Mouse (Mus musculus) spleen, adult 2 months (tissue): Measurements from ENCODE around the gene Iqschfp. TPM values are rescaled to one million over a fixed set of nuclear protein-coding genes. Genes with fewer than 3 reads are reported as not detected.

Experiments
- DNase-seq, 2 experiments: peaks; one replicate each; pipeline versions ENCODE4 v3.0.0 to v3.0.0-alpha.2; 2012 to 2021; ENCODE audit warnings: low spot score in 2 of 2, low read depth in 1 of 2
- H3K27ac ChIP-seq: fragments of 200-500 bp; 2 replicates; pipeline ENCODE4 v1.5.1; 2012; ENCODE audit warnings: low read length, inconsistent platforms; ENCODE audit not compliant: insufficient read depth
- H3K27me3 ChIP-seq: fragments of 200-500 bp; 2 replicates; pipeline ENCODE4 v1.6.1; 2012; ENCODE audit warnings: mild to moderate bottlenecking, moderate library complexity, low read length, inconsistent platforms; ENCODE audit not compliant: control insufficient read depth, insufficient read depth
- H3K36me3 ChIP-seq: fragments of 200-500 bp; 2 replicates; pipeline ENCODE4 v1.6.1; 2012; ENCODE audit warnings: mild to moderate bottlenecking, low read length, inconsistent platforms; ENCODE audit not compliant: control insufficient read depth, insufficient read depth
- H3K4me1 ChIP-seq: fragments of 200-500 bp; 2 replicates; pipeline ENCODE4 v1.6.1; 2011; ENCODE audit warnings: inconsistent platforms; ENCODE audit not compliant: control insufficient read depth, insufficient read depth, insufficient read length
- H3K4me3 ChIP-seq: fragments of 200-500 bp; 2 replicates; pipeline ENCODE4 v1.5.1; 2011; ENCODE audit warnings: mild to moderate bottlenecking, inconsistent platforms; ENCODE audit not compliant: insufficient read depth, insufficient read length; ENCODE audit errors: extremely low read depth
- CTCF ChIP-seq: fragments of 200-500 bp; IDR thresholded peaks from 2 replicates; pipeline ENCODE4 v1.5.1; 2011; ENCODE audit warnings: mild to moderate bottlenecking, inconsistent platforms; ENCODE audit not compliant: insufficient read depth, insufficient read length, insufficient replicate concordance; ENCODE audit errors: extremely low read depth
- POLR2A ChIP-seq: fragments of 200-500 bp; IDR thresholded peaks from 2 replicates; pipeline ENCODE4 v1.6.1; 2011; ENCODE audit warnings: low read depth, low read length, inconsistent platforms
- WGBS: fragments of 180-500 bp; shearing (Covaris S2); methylation state at CpG from one replicate; pipeline ENCODE4 v1.1.7; 2018; 5-methylcytosine and 5-hydroxymethylcytosine counted together
- polyA plus RNA-seq: library from polyadenylated mRNA; depleted of rRNA; stranded (reverse); fragments of >200 nt; gene quantifications from 2 replicates; pipeline ENCODE4 v1.2.3, GENCODE M21; 2012

Iqschfp gene
- polyA plus RNA-seq, 1 experiment = not detected

DNA sequence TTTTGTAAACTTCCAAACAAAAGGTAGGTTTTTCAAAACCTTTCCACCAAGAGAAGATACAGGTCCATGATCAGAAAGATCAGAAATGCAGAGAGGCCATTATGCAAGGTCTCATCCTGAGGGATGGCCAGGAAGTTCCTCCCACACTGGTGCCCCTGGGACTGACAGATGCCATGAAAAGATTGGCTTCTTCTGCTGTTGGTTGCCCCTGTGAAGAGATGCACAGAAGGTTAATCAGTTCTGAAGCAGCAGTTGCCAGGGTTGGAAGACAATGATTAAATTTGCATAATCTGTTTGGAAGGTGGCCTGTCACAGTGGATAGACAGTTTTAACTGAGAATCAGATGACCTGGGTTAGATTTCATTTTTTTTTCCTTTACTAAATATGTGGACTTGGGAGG lies 491.6 kb downstream of the Iqschfp start:
- no peak for DNase-seq
- no peaks in the 10 kb centered on the region for H3K36me3 ChIP-seq
- H3K27ac ChIP-seq = no peak overlapping the region
- H3K4me3 ChIP-seq = no peak overlapping the region
- TF ChIP-seq POLR2A (no peak), CTCF (no peak)
- no peaks in the 10 kb centered on the region for H3K27me3 ChIP-seq
- H3K4me1 ChIP-seq = no peaks in the 10 kb centered on the region

DNA sequence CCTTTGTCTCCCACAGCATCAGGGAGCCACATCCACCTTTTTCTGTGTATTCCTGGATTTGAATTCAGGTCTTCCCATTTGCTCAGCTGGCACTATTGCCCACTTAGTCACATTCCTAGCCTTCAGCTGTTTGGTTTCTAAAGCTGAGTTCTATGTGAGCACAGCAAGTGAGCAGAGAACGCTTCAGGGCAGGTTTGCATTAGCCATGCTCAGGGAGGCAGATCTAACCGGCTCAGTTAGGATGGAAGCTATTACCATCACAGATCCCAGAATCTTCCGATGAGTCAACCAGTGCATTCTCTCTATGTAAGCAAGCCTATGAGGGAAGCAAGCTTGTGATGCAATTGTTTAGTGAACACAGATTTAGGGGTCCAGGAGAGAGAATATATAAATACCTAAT lies 493.5 kb downstream of the Iqschfp start:
- Histone ChIP-seq H3K27me3 (no peaks in the 10 kb centered on the region), H3K27ac (no peak overlapping the region), H3K4me3 (no peak overlapping the region), H3K36me3 (no peaks in the 10 kb centered on the region), H3K4me1 (no peaks in the 10 kb centered on the region)
- no peak for DNase-seq
- 89% methylated on average over 3 of the region's 3 CpGs for WGBS
- TF ChIP-seq CTCF (no peak), POLR2A (no peak)

DNA sequence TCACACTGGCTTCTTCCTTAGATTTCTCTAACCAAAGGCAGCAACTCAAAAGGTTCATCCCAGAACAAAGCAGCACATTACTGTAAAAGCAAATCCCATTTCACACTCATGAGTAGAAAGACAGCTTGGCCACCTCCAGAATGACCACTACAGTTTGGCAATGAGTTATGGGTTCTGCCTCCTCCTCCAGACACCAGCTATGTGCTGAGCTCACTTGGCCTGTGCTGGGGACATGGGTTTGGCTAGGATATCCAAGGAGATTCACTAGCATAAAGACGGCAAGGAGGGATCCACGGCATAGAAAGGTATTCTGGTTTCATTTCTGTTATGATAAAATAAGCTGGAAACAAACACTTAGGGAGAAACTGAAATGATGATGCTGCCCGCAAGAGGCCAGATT lies 496.0 kb downstream of the Iqschfp start:
- DNase-seq = no peak
- no peak for TF ChIP-seq CTCF
- TF ChIP-seq POLR2A = no peak
- 89% methylated on average over 3 of the region's 3 CpGs for WGBS
- H3K36me3 ChIP-seq = no peaks in the 10 kb centered on the region
- H3K4me1 ChIP-seq = no peaks in the 10 kb centered on the region
- H3K27ac ChIP-seq = no peak overlapping the region
- H3K27me3 ChIP-seq = no peaks in the 10 kb centered on the region
- no peak overlapping the region for H3K4me3 ChIP-seq

DNA sequence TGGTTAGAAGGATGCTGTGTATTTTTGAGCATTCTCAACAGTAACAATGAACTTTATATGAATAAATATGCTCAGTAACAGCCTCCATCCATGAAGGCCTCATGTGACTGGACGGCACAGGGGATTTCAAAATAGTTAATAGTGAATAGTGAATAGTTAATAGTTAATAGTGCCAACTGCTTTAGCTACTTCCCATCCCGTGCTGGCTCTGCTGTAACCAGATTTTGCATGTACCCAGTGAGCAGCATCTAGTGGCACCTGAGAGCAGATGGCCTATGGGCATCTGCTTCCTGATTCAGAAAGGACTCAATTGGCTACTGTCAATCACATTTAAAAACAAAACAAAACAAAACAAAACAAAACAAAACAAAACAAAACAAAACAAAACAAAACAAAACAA lies 501.5 kb downstream of the Iqschfp start:
- H3K27me3 ChIP-seq = no peaks in the 10 kb centered on the region
- H3K4me1 ChIP-seq = no peaks in the 10 kb centered on the region
- WGBS = 70% methylated on average over 2 of the region's 2 CpGs
- no peak overlapping the region for H3K27ac ChIP-seq
- DNase-seq = no peak
- no peaks in the 10 kb centered on the region for H3K36me3 ChIP-seq
- no peak overlapping the region for H3K4me3 ChIP-seq
- no peak for TF ChIP-seq POLR2A
- TF ChIP-seq CTCF = no peak

DNA sequence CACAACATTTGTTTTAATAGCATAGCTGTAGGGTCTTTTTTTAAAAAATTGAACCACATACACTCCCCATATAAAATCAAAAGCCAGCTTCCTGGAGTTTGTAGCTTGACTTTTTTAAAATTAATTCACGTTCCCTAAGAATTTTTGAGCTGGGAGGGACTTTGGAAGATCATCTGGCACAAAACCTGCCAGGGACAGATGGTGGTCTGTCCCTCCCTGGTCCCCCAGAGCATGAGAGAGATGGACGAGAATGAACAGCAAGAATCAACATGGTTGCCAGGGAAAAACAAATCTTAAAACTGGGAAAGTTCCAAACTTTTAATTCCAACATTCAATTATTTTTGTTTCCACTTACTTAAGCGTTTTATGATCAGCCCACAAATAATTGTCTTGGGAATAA lies 506.7 kb downstream of the Iqschfp start:
- H3K27ac ChIP-seq = no peak overlapping the region
- H3K4me1 ChIP-seq = no peaks in the 10 kb centered on the region
- H3K27me3 ChIP-seq = no peaks in the 10 kb centered on the region
- WGBS = 80% methylated on average over 3 of the region's 3 CpGs
- no peak for DNase-seq
- no peak overlapping the region for H3K4me3 ChIP-seq
- TF ChIP-seq POLR2A (no peak), CTCF (no peak)
- no peaks in the 10 kb centered on the region for H3K36me3 ChIP-seq

DNA sequence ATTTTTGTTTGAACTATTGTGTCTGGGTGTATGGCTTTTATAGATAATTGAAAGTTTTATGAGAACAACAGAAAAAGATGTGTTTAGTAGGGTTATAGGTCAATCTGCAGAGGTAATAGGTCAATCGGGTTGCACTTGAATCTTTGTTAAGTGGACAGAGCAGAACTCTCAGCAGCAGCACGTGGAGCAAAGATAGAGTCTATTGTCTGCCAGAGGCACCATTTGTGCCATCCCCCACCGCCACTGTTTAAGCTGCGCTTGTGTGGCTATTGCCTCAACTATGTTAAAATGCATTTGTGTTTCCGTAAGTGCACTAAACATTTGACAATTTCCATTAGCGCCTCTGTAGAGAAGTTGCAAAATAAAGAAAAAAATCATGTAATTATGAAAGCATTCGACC lies 508.1 kb downstream of the Iqschfp start:
- TF ChIP-seq CTCF = no peak
- TF ChIP-seq POLR2A = no peak
- no peak overlapping the region for H3K4me3 ChIP-seq
- H3K27ac ChIP-seq = no peak overlapping the region
- H3K27me3 ChIP-seq = no peaks in the 10 kb centered on the region
- 87% methylated on average over 7 of the region's 7 CpGs for WGBS
- H3K4me1 ChIP-seq = no peaks in the 10 kb centered on the region
- H3K36me3 ChIP-seq = no peaks in the 10 kb centered on the region
- DNase-seq = no peak

DNA sequence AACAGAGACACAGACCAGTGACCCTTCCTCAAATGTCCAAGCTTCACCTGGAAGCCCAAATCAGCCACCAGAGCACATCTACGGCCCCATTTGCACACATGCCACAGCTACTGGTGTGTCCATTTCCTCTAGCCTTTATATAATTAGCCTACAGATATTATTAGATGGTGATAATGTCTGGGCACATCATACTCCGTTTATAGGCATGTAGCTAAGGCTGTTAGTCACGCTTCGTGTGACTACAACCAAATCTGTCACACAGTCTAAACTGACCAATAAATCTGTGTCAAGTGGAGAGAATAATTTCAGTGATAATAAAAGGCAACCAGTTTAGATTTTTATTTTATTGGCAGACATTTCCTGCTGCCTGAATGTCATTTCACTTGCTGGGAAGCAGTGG lies 511.3 kb downstream of the Iqschfp start:
- 87% methylated on average over 4 of the region's 4 CpGs for WGBS
- Histone ChIP-seq H3K27me3 (no peaks in the 10 kb centered on the region), H3K4me3 (no peak overlapping the region), H3K4me1 (no peaks in the 10 kb centered on the region), H3K27ac (no peak overlapping the region), H3K36me3 (no peaks in the 10 kb centered on the region)
- no peak for TF ChIP-seq CTCF
- no peak for TF ChIP-seq POLR2A
- no peak for DNase-seq
